Comparison of ENCODE assay signal across 17 mouse cellular contexts in the genomic region with DNA sequence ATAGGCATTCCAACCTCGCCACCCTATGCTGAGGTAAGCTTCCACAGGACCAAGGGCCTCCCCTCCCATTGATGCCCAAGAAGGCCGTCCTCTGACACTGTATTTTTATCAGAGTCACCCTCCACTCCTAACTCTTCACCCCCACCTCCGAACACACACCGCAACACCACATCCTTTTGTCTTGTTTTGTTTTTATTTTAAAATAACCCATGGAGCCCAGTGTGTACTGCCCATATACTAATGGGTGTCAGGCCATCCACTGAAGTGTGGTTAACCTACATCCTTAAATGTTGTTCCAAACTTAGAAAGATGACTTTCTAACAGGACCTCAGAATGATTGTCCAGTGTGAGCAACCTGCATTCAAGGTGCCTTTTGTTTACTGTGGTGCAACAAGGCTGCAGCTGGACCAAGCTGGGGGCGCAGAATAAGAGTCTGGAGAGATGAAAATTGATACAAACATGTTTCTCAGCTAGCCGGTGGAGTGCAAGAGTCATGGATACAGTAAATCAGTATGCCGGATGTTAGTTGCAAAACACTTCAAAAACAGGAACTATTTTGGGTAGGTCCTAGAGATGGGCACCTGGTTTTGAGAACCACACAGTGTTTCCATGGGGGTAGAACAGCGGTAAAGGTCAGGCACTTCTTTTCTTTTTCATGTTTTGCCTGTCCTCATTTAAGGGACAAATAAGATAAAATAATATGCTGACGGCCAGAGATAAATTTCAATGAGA.
"Had no signal": no experiment of that assay in that cellular context is flagged by ENCODE, and none has a peak within 500 bp of the region (broad histone marks: within the 10 kb centered on the region; RNA-seq: fewer than 3 reads in every experiment).

No protein-coding gene starts in this region.

- H3K27me3 ChIP-seq: limb, embryonic 13.5 days; megakaryocyte, embryonic 14.5 days; midbrain, embryonic 12.5 days; neural tube, embryonic 15.5 days had no signal

- DNase-seq: kidney, adult 9 months; kidney, postnatal 4 days; left cerebral cortex, postnatal 4 days; lung, adult 2 months; lung, postnatal 36 days; thymus, adult 18-20 months; thymus, postnatal 25 days had no signal

- H3K4me1 ChIP-seq: neural tube, embryonic 15.5 days had no signal

- H3K9me3 ChIP-seq: limb, embryonic 13.5 days; megakaryocyte, embryonic 14.5 days; midbrain, embryonic 12.5 days; neural tube, embryonic 15.5 days had no signal

- H3K4me2 ChIP-seq: limb, embryonic 13.5 days; midbrain, embryonic 12.5 days; neural tube, embryonic 15.5 days had no signal

- H3K9ac ChIP-seq: limb, embryonic 13.5 days; liver, embryonic 14.5 days; midbrain, embryonic 12.5 days; neural tube, embryonic 15.5 days had no signal

- H3K36me3 ChIP-seq: midbrain, embryonic 12.5 days; neural tube, embryonic 15.5 days had no signal

- ATAC-seq: intestine, postnatal 0 days; lung, postnatal 0 days; midbrain, embryonic 16.5 days had no signal

- H3K4me3 ChIP-seq: layer of hippocampus, adult 2 months; limb, embryonic 13.5 days; megakaryocyte, embryonic 14.5 days; midbrain, embryonic 12.5 days; neural tube, embryonic 15.5 days had no signal

- H3K27ac ChIP-seq: kidney, postnatal 0 days; layer of hippocampus, adult 2 months; limb, embryonic 13.5 days; liver, embryonic 14.5 days; midbrain, embryonic 12.5 days; neural tube, embryonic 15.5 days had no signal
